Mouse (Mus musculus) forebrain, embryonic 16.5 days (tissue): Measurements from ENCODE around the gene Kel. TPM values are rescaled to one million over a fixed set of nuclear protein-coding genes. Genes with fewer than 3 reads are reported as not detected.

ENCODE experiments used
- ATAC-seq: fragments of 200-750 bp; cut with Nextera tagmentation; 2 replicates; pipeline ENCODE4 v1.8.0; 2017; ENCODE audit warnings: mild to moderate bottlenecking, moderate library complexity
- H3K27ac ChIP-seq: fragments of 300-500 bp; sonication (generic); 2 replicates; pipeline ENCODE4 v1.5.1; 2014; ENCODE audit warnings: low read length, control low read depth
- H3K27me3 ChIP-seq: fragments of 300-500 bp; sonication (generic); replicated peaks from 2 replicates; pipeline ENCODE4 v1.6.1; 2014; ENCODE audit warnings: low read length; ENCODE audit not compliant: control insufficient read depth, insufficient read depth
- H3K36me3 ChIP-seq: fragments of 300-500 bp; sonication (generic); 2 replicates; pipeline ENCODE4 v1.6.1; 2014; ENCODE audit not compliant: control insufficient read depth, insufficient read depth
- H3K4me1 ChIP-seq: fragments of 300-500 bp; sonication (generic); replicated peaks from 2 replicates; pipeline ENCODE4 v1.6.1; 2014; ENCODE audit warnings: low read length; ENCODE audit not compliant: control insufficient read depth, insufficient read depth
- H3K4me2 ChIP-seq: fragments of 300-500 bp; sonication (generic); 2 replicates; pipeline ENCODE4 v1.6.1; 2014; ENCODE audit warnings: mild to moderate bottlenecking, low read length, control low read depth
- H3K4me3 ChIP-seq: fragments of 300-500 bp; sonication (generic); replicated peaks from 2 replicates; pipeline ENCODE4 v1.5.1; 2014; ENCODE audit warnings: mild to moderate bottlenecking, low read length, control low read depth
- H3K9ac ChIP-seq: fragments of 300-500 bp; sonication (generic); replicated peaks from 2 replicates; pipeline ENCODE4 v1.6.1; 2014; ENCODE audit warnings: low read depth, low read length, control low read depth
- H3K9me3 ChIP-seq: fragments of 300-500 bp; sonication (generic); 2 replicates; pipeline ENCODE4 v1.6.1; 2016; ENCODE audit warnings: low read length; ENCODE audit not compliant: control insufficient read depth
- WGBS: fragments of 180-500 bp; shearing (Covaris S2); extraction: QIAGEN DNeasy Blood & Tissue Kit; methylation state at CpG from one replicate; pipeline ENCODE4 v1.1.7; 2014; 5-methylcytosine and 5-hydroxymethylcytosine counted together
- polyA plus RNA-seq: library from polyadenylated mRNA; unstranded; fragments of >200 nt; fragmentation: Nextera tagmentation; extraction: Ambion mirVana; gene quantifications from 2 replicates; pipeline ENCODE4 v1.2.1, GENCODE M21; 2015

The Kel gene
- 0.29 and 0.48 TPM in 2 replicates for polyA plus RNA-seq

DNA sequence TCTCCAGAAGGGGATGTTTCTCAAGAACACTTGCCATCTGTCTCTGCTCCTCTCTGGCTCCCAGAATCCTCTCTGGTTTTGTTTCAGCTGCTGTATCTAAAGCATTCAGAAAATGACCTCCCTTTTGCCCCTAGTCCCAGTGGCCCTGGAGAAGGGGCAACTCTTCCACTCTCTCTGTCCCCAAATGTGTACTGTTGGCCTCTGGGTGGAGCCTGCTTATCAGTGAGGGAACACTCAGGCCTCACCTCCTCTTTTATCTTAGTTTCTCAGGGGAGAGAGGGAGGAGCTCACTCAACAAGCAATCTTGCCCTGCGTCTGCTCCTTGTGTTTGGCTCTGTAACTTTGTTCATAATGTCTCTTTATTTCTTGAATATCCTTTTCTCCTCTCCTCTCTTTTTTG is at the start of gene Kel:
Gene Kel, minus strand, starts transcription at position 217 of the 400 bp plus-strand sequence.
- no peak within 1 kb of the TSS for H3K27ac ChIP-seq
- no peak for ATAC-seq
- WGBS: 42% methylated on average over 1 of the region's 1 CpGs

DNA sequence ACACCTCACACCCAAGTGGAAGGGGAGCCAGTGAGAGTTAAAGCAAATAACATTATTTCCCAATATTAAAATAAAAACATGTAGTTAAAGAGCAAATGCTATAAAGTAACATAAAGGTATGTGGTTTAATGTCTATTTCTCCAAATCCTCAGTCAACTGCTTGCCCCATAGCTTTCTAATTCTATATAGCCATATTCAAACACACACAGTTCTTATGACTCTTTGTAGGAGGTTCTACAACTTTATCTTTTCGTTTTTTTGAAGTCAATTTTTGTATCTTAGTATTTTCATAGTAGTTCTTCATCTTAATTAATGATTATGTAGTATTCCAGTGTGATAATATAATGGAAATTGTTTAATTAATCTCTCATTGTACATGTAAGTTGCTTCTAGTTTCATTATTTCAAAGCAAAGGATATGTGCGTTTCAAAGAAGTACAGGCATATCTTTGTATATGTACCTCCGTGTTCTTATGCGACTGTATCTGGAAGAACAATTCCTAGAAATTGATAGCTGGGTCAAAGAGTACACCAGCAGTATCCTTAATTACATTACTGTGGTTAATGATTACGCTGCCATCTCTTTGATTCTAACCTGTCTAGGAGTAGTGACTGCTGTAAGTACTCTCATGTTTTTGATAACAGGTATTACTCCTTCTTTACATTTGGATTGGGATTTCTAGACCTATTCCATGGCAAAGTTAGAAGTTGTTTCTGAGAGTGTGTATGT is 40.7 kb upstream of the Kel start:
- Histone ChIP-seq H3K27ac (no peak overlapping the region), H3K4me1 (no peaks in the 10 kb centered on the region), H3K27me3 (no peaks in the 10 kb centered on the region), H3K36me3 (no peaks in the 10 kb centered on the region), H3K9ac (no peak overlapping the region), H3K4me2 (no peak overlapping the region), H3K9me3 (no peaks in the 10 kb centered on the region), H3K4me3 (no peak overlapping the region)
- ATAC-seq: no peak
- 77% methylated on average over 5 of the region's 5 CpGs for WGBS

More for the DNA sequence above, at the start of gene Kel:
- H3K4me1 ChIP-seq: no peaks in the 10 kb centered on the region
- no peaks in the 10 kb centered on the region for H3K36me3 ChIP-seq
- no peak within 1 kb of the TSS for H3K9ac ChIP-seq
- H3K27me3 ChIP-seq: no peaks in the 10 kb centered on the region
- H3K4me2 ChIP-seq: no peak within 1 kb of the TSS
- no peak within 1 kb of the TSS for H3K4me3 ChIP-seq
- H3K9me3 ChIP-seq: no peaks in the 10 kb centered on the region

GRCm38 (mm10) chr6:41741101-41741500 is 37.0 kb upstream of the Kel start:
- Histone ChIP-seq H3K27me3 (no peaks in the 10 kb centered on the region), H3K36me3 (no peaks in the 10 kb centered on the region), H3K9me3 (no peaks in the 10 kb centered on the region), H3K4me1 (no peaks in the 10 kb centered on the region), H3K9ac (no peak overlapping the region), H3K27ac (no peak overlapping the region), H3K4me2 (no peak overlapping the region), H3K4me3 (no peak overlapping the region)
- no peak for ATAC-seq

DNA sequence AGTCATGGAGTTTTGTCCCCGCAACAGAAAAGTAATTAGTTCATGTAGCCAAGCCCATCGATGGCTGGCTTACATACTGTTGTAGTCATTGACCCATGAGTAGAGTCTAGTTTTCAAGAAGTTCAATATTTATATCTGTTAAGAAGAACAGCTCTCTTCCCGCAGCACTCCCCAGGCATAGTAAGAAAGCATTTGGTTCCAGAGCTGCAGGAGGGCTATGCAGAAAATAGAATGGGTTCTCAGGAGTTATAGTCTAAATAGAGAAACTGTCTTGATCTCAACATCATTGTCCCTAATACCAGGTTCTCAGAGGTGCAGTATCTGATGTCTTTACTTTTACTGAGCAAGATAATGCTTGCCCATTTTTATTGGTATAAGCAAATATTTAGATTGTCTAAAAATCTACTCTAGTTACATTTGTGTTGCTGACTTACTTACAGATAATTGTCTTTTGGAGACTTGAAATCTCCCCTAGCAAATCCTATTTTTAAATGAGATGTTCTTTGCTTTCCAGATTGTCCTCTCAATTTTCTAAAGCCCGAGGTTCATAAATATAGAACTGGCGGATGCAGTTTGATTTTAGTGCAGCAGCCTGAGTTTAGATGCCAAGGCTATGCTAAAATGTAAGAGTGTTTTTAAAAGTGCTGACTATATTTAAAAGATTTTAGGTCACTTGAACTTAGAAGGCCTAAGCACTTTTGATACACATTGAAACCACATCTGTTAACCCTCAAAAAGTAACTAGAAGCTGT is 30.8 kb upstream of the Kel start:
- H3K9me3 ChIP-seq: no peaks in the 10 kb centered on the region
- no peak overlapping the region for H3K4me2 ChIP-seq
- H3K36me3 ChIP-seq: no peaks in the 10 kb centered on the region
- H3K27ac ChIP-seq: no peak overlapping the region
- WGBS: 90% methylated on average over 5 of the region's 5 CpGs
- no peaks in the 10 kb centered on the region for H3K4me1 ChIP-seq
- H3K9ac ChIP-seq: no peak overlapping the region
- no peak overlapping the region for H3K4me3 ChIP-seq
- ATAC-seq: no peak
- no peaks in the 10 kb centered on the region for H3K27me3 ChIP-seq

GRCm38 (mm10) chr6:41727989-41728609 is 24.0 kb upstream of the Kel start:
- H3K4me1 ChIP-seq: no peaks in the 10 kb centered on the region
- no peak for ATAC-seq
- H3K9ac ChIP-seq: no peak overlapping the region
- H3K9me3 ChIP-seq: no peaks in the 10 kb centered on the region
- no peaks in the 10 kb centered on the region for H3K27me3 ChIP-seq
- H3K4me2 ChIP-seq: no peak overlapping the region
- H3K27ac ChIP-seq: no peak overlapping the region
- WGBS: 91% methylated on average over 1 of the region's 1 CpGs
- H3K4me3 ChIP-seq: no peak overlapping the region
- H3K36me3 ChIP-seq: no peaks in the 10 kb centered on the region

DNA sequence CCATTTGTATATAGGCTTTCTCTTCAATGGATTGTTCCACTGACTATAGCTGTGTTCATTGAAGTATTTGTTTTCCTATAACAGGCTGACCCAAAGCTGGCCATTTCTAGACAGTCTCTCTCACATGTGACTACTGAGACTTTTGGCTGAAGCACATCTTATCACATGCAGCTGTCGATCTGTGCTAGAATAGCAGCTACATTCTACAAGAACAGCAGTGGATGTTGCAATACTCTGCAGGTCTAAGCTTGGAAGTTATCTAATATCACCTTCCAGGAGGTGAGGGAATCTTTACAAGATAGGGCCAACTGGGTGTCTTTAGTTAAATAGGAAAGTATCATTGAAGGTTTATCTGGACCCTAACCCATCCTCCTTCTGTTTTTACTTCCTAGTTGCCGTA is 17.3 kb upstream of the Kel start:
- Histone ChIP-seq H3K9me3 (no peaks in the 10 kb centered on the region), H3K27ac (no peak overlapping the region), H3K27me3 (no peaks in the 10 kb centered on the region), H3K4me2 (no peak overlapping the region), H3K4me1 (no peaks in the 10 kb centered on the region), H3K36me3 (no peaks in the 10 kb centered on the region), H3K4me3 (no peak overlapping the region), H3K9ac (no peak overlapping the region)
- WGBS: 93% methylated on average over 2 of the region's 2 CpGs
- no peak for ATAC-seq

DNA sequence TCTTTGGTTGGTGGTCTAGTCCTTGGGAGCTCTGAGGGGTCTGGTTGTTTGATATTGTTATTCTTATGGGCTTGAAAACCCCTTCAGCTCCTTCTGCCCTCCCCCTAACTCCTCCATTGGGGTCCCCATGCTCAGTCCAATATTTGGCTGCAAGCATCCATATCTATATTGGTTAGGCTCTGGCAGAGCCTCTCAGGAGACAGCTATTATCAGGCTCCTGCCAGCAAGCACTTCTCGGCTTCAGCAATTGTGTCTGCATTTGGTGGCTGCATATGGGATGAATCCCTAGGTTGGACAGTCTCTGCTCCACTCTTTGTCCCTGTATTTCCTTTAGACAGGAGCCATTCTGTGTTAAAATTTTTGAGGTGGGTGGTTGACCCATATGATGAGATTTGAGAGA is 6.1 kb upstream of the Kel start:
- Histone ChIP-seq H3K4me3 (no peak overlapping the region), H3K4me2 (no peak overlapping the region), H3K27ac (no peak overlapping the region), H3K27me3 (no peaks in the 10 kb centered on the region), H3K36me3 (no peaks in the 10 kb centered on the region), H3K4me1 (no peaks in the 10 kb centered on the region), H3K9me3 (no peaks in the 10 kb centered on the region), H3K9ac (no peak overlapping the region)
- 83% methylated on average over 1 of the region's 1 CpGs for WGBS
- no peak for ATAC-seq

DNA sequence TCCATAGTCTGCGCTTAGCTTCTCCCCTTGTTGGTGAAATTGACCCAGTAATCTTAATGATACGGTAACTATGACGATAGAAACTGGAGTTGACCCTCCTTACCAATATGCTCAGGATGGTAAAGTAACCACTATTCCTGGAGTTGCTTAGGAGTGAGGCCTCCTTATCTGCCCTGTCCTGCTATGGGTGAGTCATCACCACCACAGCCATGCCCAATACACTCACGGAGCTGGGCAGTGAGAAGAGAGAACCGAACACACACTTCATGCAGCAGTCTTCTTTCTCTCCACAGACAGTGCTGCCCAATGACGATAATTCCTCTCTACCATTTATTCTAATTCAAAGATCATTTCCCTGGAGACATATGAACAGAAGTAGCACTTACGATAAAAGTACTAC is 2.1 kb upstream of the Kel start:
- H3K27me3 ChIP-seq: no peaks in the 10 kb centered on the region
- H3K27ac ChIP-seq: no peak overlapping the region
- H3K9ac ChIP-seq: no peak overlapping the region
- no peaks in the 10 kb centered on the region for H3K9me3 ChIP-seq
- no peaks in the 10 kb centered on the region for H3K36me3 ChIP-seq
- 93% methylated on average over 7 of the region's 7 CpGs for WGBS
- no peak overlapping the region for H3K4me2 ChIP-seq
- H3K4me3 ChIP-seq: no peak overlapping the region
- ATAC-seq: no peak
- H3K4me1 ChIP-seq: no peaks in the 10 kb centered on the region

- Histone ChIP-seq H3K4me1 (no peaks in the 10 kb centered on the region), H3K9ac (no peak overlapping the region), H3K36me3 (no peaks in the 10 kb centered on the region), H3K4me3 (no peak overlapping the region), H3K4me2 (no peak overlapping the region), H3K27me3 (no peaks in the 10 kb centered on the region), H3K9me3 (no peaks in the 10 kb centered on the region), H3K27ac (no peak overlapping the region)
- WGBS: 74% methylated on average over 2 of the region's 2 CpGs
- ATAC-seq: no peak
Observed at GRCm38 (mm10) chr6:41702928-41703327, 1.2 kb downstream of the Kel start.
